Mouse (Mus musculus): Measurements from ENCODE around the gene Tmem88. TPM values are rescaled to one million over a fixed set of nuclear protein-coding genes. Genes with fewer than 3 reads are reported as not detected.

Gene Tmem88
- polyA plus RNA-seq, 1 experiment from 2014 or later: 13.6 TPM

- Histone ChIP-seq H3K4me1 (ENCODE audit: control insufficient read depth, insufficient read depth, low read length) (peaks cover 6% of the 10 kb centered on the region), H3K9ac (replicated peaks; ENCODE audit: low read length) (peak overlapping the region; percentile 40; the same call in 1 of the 2 replicates), H3K9me3 (replicated peaks; ENCODE audit: control insufficient read depth, low read length) (no peaks in the 10 kb centered on the region), H3K27me3 (ENCODE audit: control insufficient read depth, insufficient read depth, low read length) (peaks cover 11% of the 10 kb centered on the region), H3K36me3 (replicated peaks; ENCODE audit: control insufficient read depth, insufficient read depth, low read depth, low read length) (no peaks in the 10 kb centered on the region), H3K4me2 (ENCODE audit: low read depth, low read length) (peak overlapping the region; percentile 45), H3K4me3 (ENCODE audit: low read depth, low read length) (peak overlapping the region; percentile 28), H3K27ac (replicated peaks; ENCODE audit: low read depth, low read length) (peak overlapping the region; percentile 37; the same call in 1 of the 2 replicates)
- ATAC-seq (replicated peaks; ENCODE audit: insufficient number of reproducible peaks, low FRiP score, low TSS enrichment, low read depth): no peak
- under 1% methylated on average over 31 of the region's 31 CpGs for WGBS
- DNase-seq (ENCODE audit: low spot score): peak; percentile 68
Observed at GRCm38 (mm10) chr11:69419813-69420553, 21.9 kb upstream of the Tmem88 start.

- DNase-seq (ENCODE audit: low spot score): peak; percentile 56
- Histone ChIP-seq H3K9me3 (replicated peaks; ENCODE audit: control insufficient read depth, low read length) (no peaks in the 10 kb centered on the region), H3K36me3 (replicated peaks; ENCODE audit: control insufficient read depth, insufficient read depth, low read depth, low read length) (no peaks in the 10 kb centered on the region), H3K27ac (replicated peaks; ENCODE audit: low read depth, low read length) (peak overlapping the region; percentile 37; the same call in 1 of the 2 replicates), H3K9ac (replicated peaks; ENCODE audit: low read length) (peak overlapping the region; percentile 40; the same call in 1 of the 2 replicates), H3K4me2 (ENCODE audit: low read depth, low read length) (peak overlapping the region; percentile 45), H3K4me1 (ENCODE audit: control insufficient read depth, insufficient read depth, low read length) (peaks cover 8% of the 10 kb centered on the region), H3K4me3 (ENCODE audit: low read depth, low read length) (peak overlapping the region; percentile 28), H3K27me3 (ENCODE audit: control insufficient read depth, insufficient read depth, low read length) (peaks cover 11% of the 10 kb centered on the region)
- ATAC-seq (replicated peaks; ENCODE audit: insufficient number of reproducible peaks, low FRiP score, low TSS enrichment, low read depth): no peak
- WGBS: 1% methylated on average over 19 of the region's 19 CpGs
Observed at GRCm38 (mm10) chr11:69419443-69419812, 21.4 kb upstream of the Tmem88 start.

GRCm38 (mm10) chr11:69418481-69419442 is 20.7 kb upstream of the Tmem88 start:
- Histone ChIP-seq H3K36me3 (replicated peaks; ENCODE audit: control insufficient read depth, insufficient read depth, low read depth, low read length) (no peaks in the 10 kb centered on the region), H3K9ac (replicated peaks; ENCODE audit: low read length) (peak overlapping the region; percentile 53), H3K27ac (replicated peaks; ENCODE audit: low read depth, low read length) (peak overlapping the region; percentile 99), H3K27me3 (ENCODE audit: control insufficient read depth, insufficient read depth, low read length) (peaks cover 11% of the 10 kb centered on the region), H3K4me3 (ENCODE audit: low read depth, low read length) (peak overlapping the region; percentile 41), H3K4me1 (ENCODE audit: control insufficient read depth, insufficient read depth, low read length) (peaks cover 8% of the 10 kb centered on the region), H3K4me2 (ENCODE audit: low read depth, low read length) (peak overlapping the region; percentile 72), H3K9me3 (replicated peaks; ENCODE audit: control insufficient read depth, low read length) (no peaks in the 10 kb centered on the region)
- peak; percentile 98 for DNase-seq (ENCODE audit: low spot score)
- WGBS: under 1% methylated on average over 45 of the region's 45 CpGs
- peak; percentile 89 for ATAC-seq (replicated peaks; ENCODE audit: insufficient number of reproducible peaks, low FRiP score, low TSS enrichment, low read depth)

- WGBS: under 1% methylated on average over 39 of the region's 39 CpGs
- Histone ChIP-seq H3K9me3 (replicated peaks; ENCODE audit: control insufficient read depth, low read length) (no peaks in the 10 kb centered on the region), H3K4me1 (ENCODE audit: control insufficient read depth, insufficient read depth, low read length) (peaks cover 12% of the 10 kb centered on the region), H3K36me3 (replicated peaks; ENCODE audit: control insufficient read depth, insufficient read depth, low read depth, low read length) (no peaks in the 10 kb centered on the region), H3K9ac (replicated peaks; ENCODE audit: low read length) (peak overlapping the region; percentile 53), H3K4me3 (ENCODE audit: low read depth, low read length) (peak overlapping the region; percentile 41), H3K4me2 (ENCODE audit: low read depth, low read length) (peak overlapping the region; percentile 72), H3K27me3 (ENCODE audit: control insufficient read depth, insufficient read depth, low read length) (peaks cover 11% of the 10 kb centered on the region), H3K27ac (replicated peaks; ENCODE audit: low read depth, low read length) (peak overlapping the region; percentile 99)
- ATAC-seq (replicated peaks; ENCODE audit: insufficient number of reproducible peaks, low FRiP score, low TSS enrichment, low read depth): peak; percentile 32
- DNase-seq (ENCODE audit: low spot score): peak; percentile 97
Observed at GRCm38 (mm10) chr11:69417449-69418384, 19.7 kb upstream of the Tmem88 start.

- ATAC-seq (replicated peaks; ENCODE audit: insufficient number of reproducible peaks, low FRiP score, low TSS enrichment, low read depth) (no peak), DNase-seq (ENCODE audit: low spot score) (no peak)
- peak overlapping the region; percentile 72 for H3K4me2 ChIP-seq (ENCODE audit: low read depth, low read length)
- H3K9ac ChIP-seq (replicated peaks; ENCODE audit: low read length): peak overlapping the region; percentile 50
- H3K4me3 ChIP-seq (ENCODE audit: low read depth, low read length): peak overlapping the region; percentile 41
- 2% methylated on average over 8 of the region's 8 CpGs for WGBS
- H3K27me3 ChIP-seq (ENCODE audit: control insufficient read depth, insufficient read depth, low read length): peaks cover 11% of the 10 kb centered on the region
- peak overlapping the region; percentile 99 for H3K27ac ChIP-seq (replicated peaks; ENCODE audit: low read depth, low read length)
- H3K4me1 ChIP-seq (ENCODE audit: control insufficient read depth, insufficient read depth, low read length): peaks cover 18% of the 10 kb centered on the region
- H3K9me3 ChIP-seq (replicated peaks; ENCODE audit: control insufficient read depth, low read length): no peaks in the 10 kb centered on the region
- no peaks in the 10 kb centered on the region for H3K36me3 ChIP-seq (replicated peaks; ENCODE audit: control insufficient read depth, insufficient read depth, low read depth, low read length)
Observed at GRCm38 (mm10) chr11:69416921-69417448, 19.0 kb upstream of the Tmem88 start.

GRCm38 (mm10) chr11:69416509-69416908 is 18.5 kb upstream of the Tmem88 start:
- no peaks in the 10 kb centered on the region for H3K9me3 ChIP-seq (replicated peaks; ENCODE audit: control insufficient read depth, low read length)
- ATAC-seq (replicated peaks; ENCODE audit: insufficient number of reproducible peaks, low FRiP score, low TSS enrichment, low read depth): no peak
- peak overlapping the region; percentile 72 for H3K4me2 ChIP-seq (ENCODE audit: low read depth, low read length)
- no peak for DNase-seq (ENCODE audit: low spot score)
- H3K36me3 ChIP-seq (replicated peaks; ENCODE audit: control insufficient read depth, insufficient read depth, low read depth, low read length): no peaks in the 10 kb centered on the region
- 0% methylated on average over 4 of the region's 4 CpGs for WGBS
- H3K27ac ChIP-seq (replicated peaks; ENCODE audit: low read depth, low read length): peak overlapping the region; percentile 99
- H3K4me3 ChIP-seq (ENCODE audit: low read depth, low read length): peak overlapping the region; percentile 79
- H3K9ac ChIP-seq (replicated peaks; ENCODE audit: low read length): no peak overlapping the region; the same call in 1 of the 2 replicates
- peaks cover 22% of the 10 kb centered on the region for H3K4me1 ChIP-seq (ENCODE audit: control insufficient read depth, insufficient read depth, low read length)
- peaks cover 8% of the 10 kb centered on the region for H3K27me3 ChIP-seq (ENCODE audit: control insufficient read depth, insufficient read depth, low read length)
